Mouse (Mus musculus) inflammation-experienced regulatory T-cells, adult 6 months (primary cell): Measurements from ENCODE around the gene Exph5. TPM values are rescaled to one million over a fixed set of nuclear protein-coding genes. Genes with fewer than 3 reads are reported as not detected.

Experiments
- ATAC-seq: one replicate; pipeline ENCODE4 v1.8.0; 2017
- polyA plus RNA-seq, 3 experiments: library from polyadenylated mRNA; unstranded; fragments of 100-300 nt; shearing (Covaris generic); gene quantifications; one replicate each; pipeline ENCODE4 v1.2.1; 2017

Exph5 gene
- polyA plus RNA-seq, 3 experiments from 2014 or later: 0.39 to 0.95 (median 0.84) TPM

DNA sequence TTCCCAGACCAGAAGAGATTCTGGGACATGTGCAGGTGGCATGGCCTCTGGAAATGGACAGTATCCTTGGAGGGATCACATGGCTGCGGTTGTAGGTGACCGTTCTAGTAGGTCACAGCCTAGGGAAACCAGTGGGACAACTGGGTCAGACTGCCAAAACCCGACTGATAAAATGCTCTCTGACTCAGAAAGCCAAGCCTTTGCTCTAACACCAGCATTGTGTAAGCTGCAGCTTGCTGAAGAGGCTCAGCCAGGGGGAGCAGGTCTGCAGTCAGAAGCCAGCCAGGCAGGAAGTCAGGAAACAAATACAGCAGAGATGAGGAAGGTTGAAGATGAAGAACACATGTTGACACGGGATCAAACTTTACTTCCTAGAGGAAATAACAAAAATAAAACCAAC lies 74.4 kb downstream of the Exph5 start:
- no peak for ATAC-seq

DNA sequence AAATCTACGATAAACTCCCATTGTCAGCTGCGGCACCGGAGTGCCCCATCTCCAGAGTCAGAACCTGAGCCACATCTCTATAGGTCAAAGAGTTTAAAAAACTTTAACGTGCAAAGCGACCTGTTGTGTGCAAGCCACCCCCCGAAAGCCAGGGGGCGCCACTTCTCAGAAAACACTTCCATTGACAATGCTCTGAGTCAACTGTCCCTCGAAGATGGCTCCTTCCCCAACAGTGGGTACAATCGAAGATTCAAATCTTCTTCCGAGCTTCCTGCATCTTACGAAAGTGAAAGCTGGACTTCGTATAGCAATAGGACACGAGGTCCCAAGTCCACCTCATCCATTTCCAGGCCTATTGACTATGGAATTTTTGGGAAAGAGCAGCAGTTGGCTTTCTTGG lies 75.3 kb downstream of the Exph5 start:
- no peak for ATAC-seq

- no peak for ATAC-seq
These were observed 76.1 kb downstream of the Exph5 start for GRCm38 (mm10) chr9:53377597-53377996.

- no peak for ATAC-seq
These were observed 76.7 kb downstream of the Exph5 start for GRCm38 (mm10) chr9:53378171-53378570.

DNA sequence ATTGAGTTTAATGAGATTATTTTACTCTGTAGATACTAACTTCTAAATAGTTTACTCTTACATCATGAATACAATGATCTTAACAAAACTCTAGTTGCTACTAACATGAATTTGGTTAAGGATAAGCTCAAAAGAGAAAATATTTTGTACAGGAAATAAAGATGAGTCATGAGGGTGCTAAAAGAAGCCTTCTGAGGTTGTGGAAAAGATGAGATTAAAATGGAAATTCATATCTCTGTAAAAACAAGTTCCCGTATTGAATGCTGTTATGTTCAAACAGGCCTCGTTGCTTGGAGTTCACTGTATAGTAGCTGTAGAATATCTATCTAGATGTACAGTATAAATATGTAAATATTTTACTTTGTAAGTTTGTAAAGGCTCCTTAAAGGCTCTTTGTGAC lies 79.1 kb downstream of the Exph5 start:
- ATAC-seq: peak; percentile 16

DNA sequence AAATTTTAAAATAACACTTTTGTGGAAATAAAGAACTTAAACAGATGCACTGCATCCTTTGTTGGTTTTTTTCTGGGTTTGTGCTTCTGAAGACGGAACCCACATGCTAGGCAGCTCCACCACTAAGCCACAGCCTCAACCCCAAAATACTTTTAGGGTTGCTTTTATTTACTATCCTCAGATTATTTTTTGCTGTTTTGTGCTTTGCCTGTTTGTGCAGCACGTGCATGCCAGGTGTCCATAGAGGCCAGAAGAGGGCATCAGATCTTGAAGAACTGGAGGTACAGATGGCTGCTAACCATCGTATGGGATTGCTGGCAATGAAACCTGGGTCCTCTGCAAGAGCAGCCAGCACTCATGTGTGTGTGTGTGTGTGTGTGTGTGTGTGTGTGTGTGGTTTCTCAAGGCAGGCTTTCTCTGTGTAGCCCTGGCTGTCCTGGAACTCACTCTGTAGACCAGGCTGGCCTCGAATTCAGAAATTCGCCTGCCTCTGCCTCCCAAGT lies 79.7 kb downstream of the Exph5 start:
- ATAC-seq: no peak

DNA sequence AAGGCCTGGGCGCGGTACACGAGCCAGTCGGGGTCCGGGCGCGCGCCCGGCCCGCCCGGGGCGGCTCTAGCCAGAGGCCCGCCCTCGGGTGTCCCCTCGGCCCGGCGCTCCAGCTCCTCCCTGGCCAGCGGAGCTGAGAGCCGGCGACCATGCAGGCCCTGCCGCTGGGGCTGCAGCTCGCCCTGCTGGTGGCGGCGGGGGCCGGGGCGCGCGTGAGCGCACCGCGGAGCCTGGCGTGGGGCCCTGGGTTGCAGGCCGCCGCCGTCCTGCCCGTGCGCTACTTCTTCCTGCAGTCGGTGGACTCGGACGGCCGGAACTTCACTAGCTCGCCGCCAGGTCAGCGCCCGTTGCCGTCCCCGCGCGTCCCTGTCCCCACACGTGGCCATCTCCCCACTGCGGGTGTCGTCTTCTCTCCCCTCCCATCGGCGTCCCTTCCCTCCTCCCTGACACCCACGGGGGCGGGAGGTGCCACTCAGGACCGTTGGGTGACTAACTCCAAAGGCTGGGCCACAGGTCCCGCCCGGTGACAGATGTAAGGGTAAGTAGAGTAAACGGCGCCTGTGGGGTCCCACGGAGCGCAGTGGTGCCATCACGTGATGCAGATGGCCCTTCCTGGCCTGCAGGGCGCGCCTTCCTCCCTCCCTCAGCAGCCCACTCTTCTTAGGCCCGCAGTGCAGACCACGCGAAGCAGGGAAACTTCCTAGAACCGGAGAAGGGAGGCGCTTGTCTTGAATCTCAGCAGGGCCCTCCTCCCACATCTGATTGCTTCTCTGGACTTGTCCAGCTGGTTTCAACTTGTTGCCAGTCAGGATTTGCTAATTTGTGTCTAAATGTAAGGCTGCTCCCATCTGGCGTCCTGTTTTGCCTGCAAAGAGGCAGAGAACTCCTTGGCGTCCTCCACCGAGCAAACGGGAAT lies 82.7 kb downstream of the Exph5 start, which contains the start of gene Kdelc2:
TSS of gene Kdelc2 (plus strand) at position 75 of the 916 bp plus-strand sequence.
- peak; percentile 53 for ATAC-seq

- no peak for ATAC-seq
These were observed 83.4 kb downstream of the Exph5 start for GRCm38 (mm10) chr9:53384873-53385272.

DNA sequence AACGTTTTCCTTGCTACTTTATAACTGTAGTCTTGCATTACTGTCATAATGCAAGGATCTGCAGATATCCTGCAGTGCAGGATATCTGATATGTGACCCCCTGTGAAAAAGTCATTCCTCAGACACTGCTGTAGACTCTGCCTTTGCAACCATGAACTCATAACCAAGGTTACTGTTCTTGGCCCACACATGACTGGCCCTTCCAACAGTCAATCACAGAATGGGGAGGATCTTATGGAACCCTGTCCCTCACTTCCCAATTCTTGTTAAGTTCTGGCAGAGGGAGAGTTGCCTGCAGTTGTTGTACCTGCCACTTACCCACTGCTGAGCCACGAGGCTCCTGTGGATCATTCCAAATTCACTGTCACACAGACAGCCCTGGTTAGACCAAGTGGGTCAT lies 86.0 kb downstream of the Exph5 start:
- ATAC-seq: no peak

- no peak for ATAC-seq
These were observed 87.6 kb downstream of the Exph5 start for GRCm38 (mm10) chr9:53389109-53389508.

DNA sequence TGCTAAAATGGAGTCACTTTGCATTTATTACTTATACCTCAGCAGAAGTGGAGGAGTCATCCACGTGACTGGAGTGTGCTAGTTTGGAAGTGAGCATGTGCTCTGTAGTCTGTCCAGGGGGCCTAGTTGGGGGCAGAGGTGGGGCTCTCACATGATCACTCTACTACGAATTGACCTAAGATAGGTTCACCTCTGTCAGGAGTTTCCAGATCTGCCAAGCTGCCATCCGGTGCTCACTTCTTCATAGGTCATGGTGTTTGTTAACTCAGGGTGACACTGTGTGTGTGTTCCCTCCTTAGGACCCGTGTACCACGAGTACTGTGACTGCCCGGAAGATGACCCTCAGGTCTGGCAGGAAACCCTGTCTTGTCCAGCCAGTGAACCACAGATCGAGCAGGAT lies 88.7 kb downstream of the Exph5 start:
- no peak for ATAC-seq

- ATAC-seq: peak; percentile 47
These were observed 96.4 kb downstream of the Exph5 start for GRCm38 (mm10) chr9:53397685-53398387.

- peak; percentile 89 for ATAC-seq
These were observed 96.9 kb downstream of the Exph5 start for GRCm38 (mm10) chr9:53398388-53398700.

- no peak for ATAC-seq
These were observed 98.1 kb downstream of the Exph5 start for GRCm38 (mm10) chr9:53399537-53399936.

- ATAC-seq: no peak
These were observed 99.2 kb downstream of the Exph5 start for GRCm38 (mm10) chr9:53400696-53401095.

DNA sequence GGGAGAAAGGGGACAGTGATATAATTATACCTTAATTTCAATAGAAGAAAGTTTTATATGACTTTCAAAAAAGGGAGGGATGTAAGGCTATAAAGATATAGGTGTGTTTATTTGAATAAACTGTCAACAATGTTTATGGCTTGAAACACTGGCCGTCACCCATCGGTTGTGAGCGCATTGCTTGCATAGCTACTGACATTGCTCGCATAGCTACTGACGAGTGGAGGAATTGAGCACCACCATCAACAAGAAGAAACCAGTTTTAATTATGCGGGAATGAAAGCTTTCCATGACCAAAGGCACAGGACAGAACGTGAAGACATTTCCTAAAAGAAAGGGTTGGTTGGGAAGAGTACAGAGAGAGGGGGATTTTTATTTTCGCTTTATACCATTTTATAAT lies 99.7 kb downstream of the Exph5 start:
- no peak for ATAC-seq

DNA sequence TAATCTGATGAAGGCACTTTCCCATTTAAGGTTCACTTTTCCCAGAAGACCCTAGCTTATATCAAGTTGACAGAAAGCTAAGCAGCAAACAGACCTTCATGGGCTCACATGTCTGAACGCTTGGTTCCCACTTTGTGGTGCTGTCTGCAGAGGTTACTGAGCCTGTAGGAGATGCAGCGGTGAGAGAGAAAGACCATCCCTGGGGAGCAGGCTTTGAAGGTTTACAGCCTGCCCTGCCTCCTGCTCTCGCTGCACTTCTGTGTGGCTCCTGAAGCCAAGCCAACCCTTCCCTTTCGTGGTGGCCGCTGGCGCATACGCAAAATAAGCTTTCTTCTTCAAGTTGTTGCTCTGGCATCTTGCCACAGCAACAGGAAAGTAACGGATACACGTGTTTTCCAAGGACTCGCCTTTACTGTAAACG lies 100.8 kb downstream of the Exph5 start, which contains the start of gene 4930550C14Rik:
TSS of gene 4930550C14Rik (plus strand) at position 35 of the 421 bp plus-strand sequence.
- ATAC-seq: no peak

- no peak for ATAC-seq
These were observed 101.5 kb downstream of the Exph5 start for GRCm38 (mm10) chr9:53402991-53403390.

GRCm38 (mm10) chr9:53404050-53404752 lies 102.7 kb downstream of the Exph5 start:
- no peak for ATAC-seq

- peak; percentile 100 for ATAC-seq
These were observed 103.6 kb downstream of the Exph5 start for GRCm38 (mm10) chr9:53404753-53405722.

DNA sequence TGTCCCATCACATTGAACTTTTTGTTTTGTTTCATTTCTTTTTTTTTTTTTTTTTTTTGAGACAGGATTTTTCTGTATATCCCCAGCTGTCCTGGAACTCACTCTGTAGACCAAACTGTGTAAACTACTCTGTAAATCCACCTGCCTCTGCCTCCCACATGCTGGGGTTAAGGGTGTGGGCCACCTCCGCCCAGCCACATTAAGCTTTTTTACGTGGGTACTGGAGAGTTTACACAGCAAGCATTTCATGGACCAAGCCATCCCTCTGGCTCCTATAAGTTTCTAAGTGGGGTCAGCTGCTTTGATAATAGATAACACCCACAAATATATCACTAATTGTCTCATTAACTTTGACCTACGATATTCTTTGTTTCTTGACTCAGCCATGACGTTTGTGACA lies 107.1 kb downstream of the Exph5 start:
- no peak for ATAC-seq

DNA sequence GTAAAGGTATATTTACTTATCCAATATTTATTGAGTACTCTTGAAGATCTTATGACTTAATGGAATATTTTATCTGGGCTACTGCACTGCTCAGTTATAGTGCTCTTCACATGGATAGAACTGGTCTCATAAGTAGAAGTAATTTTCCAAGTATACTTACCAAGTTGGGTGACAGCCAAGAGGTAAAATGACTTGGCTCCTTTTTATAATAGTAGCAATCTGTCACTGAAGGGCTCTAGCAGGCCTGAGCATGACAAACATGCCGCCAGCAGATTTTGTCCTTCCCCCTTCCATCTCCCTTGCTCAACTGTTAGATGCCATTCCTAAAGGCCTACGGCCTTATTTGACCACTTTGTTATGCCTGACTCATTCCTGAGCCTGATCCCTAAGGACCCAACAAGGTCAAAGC lies 107.5 kb downstream of the Exph5 start:
- no peak for ATAC-seq
